Mouse (Mus musculus) stomach, postnatal 0 days (tissue): Measurements from ENCODE around the gene Gm5788. TPM values are rescaled to one million over a fixed set of nuclear protein-coding genes. Genes with fewer than 3 reads are reported as not detected.

Experiments used
- ATAC-seq: fragments of 200-750 bp; cut with Nextera tagmentation; 2 replicates; pipeline ENCODE4 v1.8.0; 2017; ENCODE audit not compliant: low FRiP score, low TSS enrichment
- DNase-seq: peaks from one replicate; pipeline ENCODE4 v3.0.0-alpha.2; 2016; ENCODE audit warnings: low spot score
- H3K27ac ChIP-seq: fragments of 300-500 bp; sonication (generic); replicated peaks from 2 replicates; pipeline ENCODE4 v1.5.1; 2014; ENCODE audit warnings: mild to moderate bottlenecking, control low read depth
- H3K27me3 ChIP-seq: fragments of 300-500 bp; sonication (generic); 2 replicates; pipeline ENCODE4 v1.6.1; 2014; ENCODE audit warnings: low read length; ENCODE audit not compliant: control insufficient read depth, insufficient read depth
- H3K36me3 ChIP-seq: fragments of 300-500 bp; sonication (generic); 2 replicates; pipeline ENCODE4 v1.6.1; 2014; ENCODE audit warnings: low read length, mixed read lengths; ENCODE audit not compliant: control insufficient read depth, insufficient read depth
- H3K4me1 ChIP-seq: fragments of 300-500 bp; sonication (generic); replicated peaks from 2 replicates; pipeline ENCODE4 v1.6.1; 2014; ENCODE audit warnings: antibody characterized with exemption; ENCODE audit not compliant: control insufficient read depth, insufficient read depth
- H3K4me2 ChIP-seq: fragments of 300-500 bp; sonication (generic); replicated peaks from 2 replicates; pipeline ENCODE4 v1.6.1; 2014; ENCODE audit warnings: low read depth, mild to moderate bottlenecking, control low read depth, moderate library complexity
- H3K4me3 ChIP-seq: fragments of 300-500 bp; sonication (generic); 2 replicates; pipeline ENCODE4 v1.5.1; 2014; ENCODE audit warnings: low read depth, low read length, control low read depth
- H3K9ac ChIP-seq: fragments of 300-500 bp; sonication (generic); 2 replicates; pipeline ENCODE4 v1.6.1; 2014; ENCODE audit warnings: mild to moderate bottlenecking, low read length, control low read depth, mixed read lengths
- H3K9me3 ChIP-seq: fragments of 300-500 bp; sonication (generic); 2 replicates; pipeline ENCODE4 v1.6.1; 2016; ENCODE audit warnings: low read length; ENCODE audit not compliant: control insufficient read depth
- CTCF ChIP-seq: IDR thresholded peaks from 2 replicates; pipeline ENCODE4 v1.5.1; 2016; ENCODE audit warnings: antibody characterized with exemption, low read depth, mild to moderate bottlenecking, moderate library complexity
- EP300 ChIP-seq: optimal IDR thresholded peaks from 2 replicates; pipeline ENCODE3; 2016; ENCODE audit warnings: antibody characterized with exemption
- WGBS: fragments of 180-500 bp; shearing (Covaris S2); extraction: QIAGEN DNeasy Blood & Tissue Kit; methylation state at CpG from one replicate; pipeline ENCODE4 v1.1.7; 2014; 5-methylcytosine and 5-hydroxymethylcytosine counted together
- polyA plus RNA-seq: library from polyadenylated mRNA; unstranded; fragments of >200 nt; fragmentation: Nextera tagmentation; extraction: Ambion mirVana; gene quantifications from 2 replicates; pipeline ENCODE4 v1.2.1, GENCODE M21; 2015

The Gm5788 gene
- polyA plus RNA-seq, 1 experiment from 2014 or later, result not detected

- H3K27me3 ChIP-seq, result no peaks in the 10 kb centered on the region
- WGBS, result 77% methylated on average over 3 of the region's 3 CpGs
- no peak overlapping the region for H3K9ac ChIP-seq
- no peak overlapping the region for H3K4me2 ChIP-seq
- H3K36me3 ChIP-seq, result no peaks in the 10 kb centered on the region
- DNase-seq (no peak), ATAC-seq (no peak)
- no peaks in the 10 kb centered on the region for H3K9me3 ChIP-seq
- no peak for TF ChIP-seq CTCF
- TF ChIP-seq EP300, result no peak
- H3K4me3 ChIP-seq, result no peak overlapping the region
- no peaks in the 10 kb centered on the region for H3K4me1 ChIP-seq
- no peak overlapping the region for H3K27ac ChIP-seq
Observed at GRCm38 (mm10) chr12:87543927-87544326, 49.4 kb downstream of the Gm5788 start.

Other genes starting within 250 kb of the Gm5788 start
- gene Vipas39, start 228.5 kb upstream of the Gm5788 start, polyA plus RNA-seq, result 20.7 and 22.3 TPM in 2 replicates
- 94.9 and 96.1 TPM in 2 replicates for gene Ahsa1, start 228.2 kb upstream of the Gm5788 start, polyA plus RNA-seq
- 0.28 and 0.34 TPM in 2 replicates for gene Ism2, start 195.0 kb upstream of the Gm5788 start, polyA plus RNA-seq
- 201 and 204 TPM in 2 replicates for gene Sptlc2, start 106.4 kb upstream of the Gm5788 start, polyA plus RNA-seq
- gene Slirp, start 50.8 kb upstream of the Gm5788 start, polyA plus RNA-seq, result 226 and 238 TPM in 2 replicates
- 21.7 and 21.8 TPM in 2 replicates for gene Alkbh1, start 50.7 kb upstream of the Gm5788 start, polyA plus RNA-seq
- 71.5 and 75.5 TPM in 2 replicates for gene Snw1, start 22.4 kb upstream of the Gm5788 start, polyA plus RNA-seq
- not detected in 2 replicates for gene Gm8300, start 19.6 kb downstream of the Gm5788 start, polyA plus RNA-seq
- gene Oog1, start 108.0 kb downstream of the Gm5788 start, polyA plus RNA-seq, result not detected in 2 replicates
- not detected in 2 replicates for gene Gm4027, start 124.1 kb downstream of the Gm5788 start, polyA plus RNA-seq
- not detected in 2 replicates for gene Gm16381, start 149.9 kb downstream of the Gm5788 start, polyA plus RNA-seq